Mouse (Mus musculus): ENCODE data around the gene Gnao1. TPM values are rescaled to one million over a fixed set of nuclear protein-coding genes. Genes with fewer than 3 reads are reported as not detected.

The Gnao1 gene
- total and polyA plus RNA-seq, 2 experiments, result under 0.01 to 0.26 TPM

DNA sequence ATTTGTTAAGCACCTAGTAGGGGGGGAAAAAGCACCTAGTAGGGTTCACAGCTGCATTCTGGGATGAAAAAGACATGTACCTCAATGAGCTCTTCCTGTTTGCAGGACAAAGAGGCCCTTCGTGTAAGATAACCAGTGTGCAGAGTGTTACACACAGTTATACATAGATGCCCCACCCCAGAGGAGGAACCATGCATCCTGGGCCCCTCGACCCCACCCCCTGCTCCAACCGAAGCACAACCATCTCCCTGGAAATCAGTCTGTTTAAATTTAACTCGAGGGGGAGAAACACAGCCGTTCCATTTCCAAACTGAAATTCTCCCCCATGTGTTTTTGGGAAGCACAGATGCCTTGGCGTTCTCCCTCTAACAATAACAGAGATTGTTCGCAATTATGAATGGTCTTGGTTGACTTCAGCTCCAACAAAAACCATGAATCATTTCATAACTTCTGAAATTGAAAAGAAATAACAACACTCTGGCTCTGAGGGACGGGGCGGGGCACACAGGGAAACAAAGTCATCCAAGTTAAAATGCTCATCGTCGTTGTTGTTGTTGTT, 42.4 kb downstream of the Gnao1 start:
- Histone ChIP-seq H3K4me3 (ENCODE audit: insufficient read depth, low read depth, low read length) (no peak overlapping the region), H3K4me1 (ENCODE audit: control insufficient read depth, insufficient read depth, low read length) (no peaks in the 10 kb centered on the region), H3K9ac (ENCODE audit: low read depth, low read length) (no peak overlapping the region), H3K36me3 (ENCODE audit: control insufficient read depth, insufficient read depth, low read length) (no peaks in the 10 kb centered on the region), H3K79me2 (ENCODE audit: control insufficient read depth, insufficient read depth, low read length) (no peaks in the 10 kb centered on the region), H3K27ac (replicated peaks; ENCODE audit: insufficient read depth, low read depth, low read length) (no peak overlapping the region), H3K27me3 (ENCODE audit: control insufficient read depth, insufficient read depth, low read length) (no peaks in the 10 kb centered on the region)
- TF ChIP-seq POLR2A (IDR thresholded peaks at IDR 0.05; ENCODE audit: extremely low read depth, insufficient read depth, low read length) (no peak), CTCF (IDR thresholded peaks at IDR 0.05; ENCODE audit: low read depth, low read length) (no peak)
- 60% methylated on average over 11 of the region's 11 CpGs for WGBS
- no peak for DNase-seq (ENCODE audit: extremely low read depth, low read depth, low spot score)

DNA sequence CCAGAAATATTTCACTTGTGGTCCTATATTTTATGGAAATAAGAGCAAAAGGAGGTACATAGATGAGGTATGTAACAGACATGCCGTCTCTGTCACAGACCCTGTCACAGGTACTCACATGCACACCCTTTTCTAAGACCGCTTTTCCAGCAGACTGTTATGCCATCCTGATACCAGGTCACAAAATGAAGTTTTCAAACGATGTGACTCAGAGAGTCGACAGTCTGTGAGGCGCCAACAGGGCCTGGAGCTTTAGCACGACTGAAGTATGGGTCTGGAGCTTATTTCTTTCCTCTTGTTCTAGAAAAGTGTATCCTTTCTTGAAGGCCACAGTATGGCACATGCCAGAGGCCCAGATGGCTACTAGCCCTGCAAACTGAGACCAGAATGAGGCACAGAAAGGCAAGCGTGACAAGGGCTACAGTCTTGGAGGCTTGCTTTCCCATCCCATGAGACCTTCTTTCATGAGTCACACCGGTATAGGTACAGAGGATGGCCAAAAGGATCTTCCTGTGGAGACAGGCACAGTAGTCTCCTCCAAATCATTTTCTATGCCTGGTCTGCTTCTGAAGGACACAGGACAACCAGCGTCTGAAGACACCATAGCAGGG, 43.2 kb downstream of the Gnao1 start:
- 83% methylated on average over 9 of the region's 9 CpGs for WGBS
- H3K36me3 ChIP-seq (ENCODE audit: control insufficient read depth, insufficient read depth, low read length), result no peaks in the 10 kb centered on the region
- H3K4me3 ChIP-seq (ENCODE audit: insufficient read depth, low read depth, low read length), result no peak overlapping the region
- H3K27ac ChIP-seq (replicated peaks; ENCODE audit: insufficient read depth, low read depth, low read length), result no peak overlapping the region
- DNase-seq (ENCODE audit: extremely low read depth, low read depth, low spot score), result no peak
- no peak overlapping the region for H3K9ac ChIP-seq (ENCODE audit: low read depth, low read length)
- no peaks in the 10 kb centered on the region for H3K4me1 ChIP-seq (ENCODE audit: control insufficient read depth, insufficient read depth, low read length)
- H3K79me2 ChIP-seq (ENCODE audit: control insufficient read depth, insufficient read depth, low read length), result no peaks in the 10 kb centered on the region
- H3K27me3 ChIP-seq (ENCODE audit: control insufficient read depth, insufficient read depth, low read length), result no peaks in the 10 kb centered on the region
- TF ChIP-seq CTCF (IDR thresholded peaks at IDR 0.05; ENCODE audit: low read depth, low read length) (no peak), POLR2A (IDR thresholded peaks at IDR 0.05; ENCODE audit: extremely low read depth, insufficient read depth, low read length) (no peak)

DNA sequence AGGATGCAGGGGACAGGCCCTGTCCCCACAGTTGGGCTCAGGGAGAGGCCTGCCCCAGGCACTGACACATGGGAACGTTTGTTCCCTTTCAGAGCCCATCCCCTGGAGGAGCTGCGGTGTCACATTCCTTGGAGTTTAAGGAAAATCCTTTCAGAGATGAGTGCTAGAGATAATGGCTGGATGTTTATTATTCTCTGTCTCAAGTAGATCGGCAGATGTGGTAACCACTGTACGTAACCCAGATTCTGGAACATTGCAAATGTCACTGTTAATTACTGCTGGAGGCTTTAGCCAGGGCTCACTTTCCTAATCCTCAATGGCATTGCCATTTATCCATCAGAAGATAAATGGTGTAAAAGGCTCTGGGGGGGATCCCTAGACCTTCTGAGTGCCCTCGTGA, 44.9 kb downstream of the Gnao1 start:
- Histone ChIP-seq H3K4me3 (ENCODE audit: insufficient read depth, low read depth, low read length) (no peak overlapping the region), H3K4me1 (ENCODE audit: control insufficient read depth, insufficient read depth, low read length) (no peaks in the 10 kb centered on the region), H3K27ac (replicated peaks; ENCODE audit: insufficient read depth, low read depth, low read length) (no peak overlapping the region), H3K36me3 (ENCODE audit: control insufficient read depth, insufficient read depth, low read length) (no peaks in the 10 kb centered on the region), H3K79me2 (ENCODE audit: control insufficient read depth, insufficient read depth, low read length) (no peaks in the 10 kb centered on the region), H3K27me3 (ENCODE audit: control insufficient read depth, insufficient read depth, low read length) (no peaks in the 10 kb centered on the region), H3K9ac (ENCODE audit: low read depth, low read length) (no peak overlapping the region)
- WGBS, result 57% methylated on average over 5 of the region's 5 CpGs
- TF ChIP-seq CTCF (IDR thresholded peaks at IDR 0.05; ENCODE audit: low read depth, low read length), result no peak
- no peak for TF ChIP-seq POLR2A (IDR thresholded peaks at IDR 0.05; ENCODE audit: extremely low read depth, insufficient read depth, low read length)
- no peak for DNase-seq (ENCODE audit: extremely low read depth, low read depth, low spot score)

DNA sequence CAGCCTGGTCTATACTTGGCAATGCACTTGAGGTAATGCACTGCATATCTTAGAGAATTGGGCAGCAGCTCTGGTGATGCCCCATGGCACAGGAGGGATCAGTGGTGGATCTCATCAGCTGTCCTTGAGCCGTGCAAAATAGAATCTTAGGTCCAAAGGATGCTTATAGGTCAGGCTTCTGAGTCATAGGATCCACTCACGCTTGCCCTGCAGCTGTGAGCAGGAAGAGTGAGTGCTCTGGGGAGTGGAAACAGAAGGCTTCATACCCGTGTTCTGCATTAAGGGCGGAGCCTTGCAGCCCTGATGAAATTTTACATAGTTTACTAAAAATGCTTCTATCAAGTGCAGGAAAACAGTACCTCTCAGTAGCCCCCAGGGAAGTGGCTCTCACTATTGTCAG, 45.5 kb downstream of the Gnao1 start:
- H3K9ac ChIP-seq (ENCODE audit: low read depth, low read length), result no peak overlapping the region
- H3K36me3 ChIP-seq (ENCODE audit: control insufficient read depth, insufficient read depth, low read length), result no peaks in the 10 kb centered on the region
- H3K27me3 ChIP-seq (ENCODE audit: control insufficient read depth, insufficient read depth, low read length), result no peaks in the 10 kb centered on the region
- WGBS, result 75% methylated on average over 4 of the region's 4 CpGs
- H3K4me3 ChIP-seq (ENCODE audit: insufficient read depth, low read depth, low read length), result no peak overlapping the region
- TF ChIP-seq POLR2A (IDR thresholded peaks at IDR 0.05; ENCODE audit: extremely low read depth, insufficient read depth, low read length), result no peak
- no peak for TF ChIP-seq CTCF (IDR thresholded peaks at IDR 0.05; ENCODE audit: low read depth, low read length)
- no peak overlapping the region for H3K27ac ChIP-seq (replicated peaks; ENCODE audit: insufficient read depth, low read depth, low read length)
- H3K4me1 ChIP-seq (ENCODE audit: control insufficient read depth, insufficient read depth, low read length), result no peaks in the 10 kb centered on the region
- H3K79me2 ChIP-seq (ENCODE audit: control insufficient read depth, insufficient read depth, low read length), result no peaks in the 10 kb centered on the region
- no peak for DNase-seq (ENCODE audit: extremely low read depth, low read depth, low spot score)

- TF ChIP-seq CTCF (IDR thresholded peaks at IDR 0.05; ENCODE audit: low read depth, low read length) (no peak), POLR2A (IDR thresholded peaks at IDR 0.05; ENCODE audit: extremely low read depth, insufficient read depth, low read length) (no peak)
- no peak overlapping the region for H3K4me3 ChIP-seq (ENCODE audit: insufficient read depth, low read depth, low read length)
- H3K27me3 ChIP-seq (ENCODE audit: control insufficient read depth, insufficient read depth, low read length), result no peaks in the 10 kb centered on the region
- no peaks in the 10 kb centered on the region for H3K4me1 ChIP-seq (ENCODE audit: control insufficient read depth, insufficient read depth, low read length)
- no peak overlapping the region for H3K9ac ChIP-seq (ENCODE audit: low read depth, low read length)
- no peak overlapping the region for H3K27ac ChIP-seq (replicated peaks; ENCODE audit: insufficient read depth, low read depth, low read length)
- no peaks in the 10 kb centered on the region for H3K79me2 ChIP-seq (ENCODE audit: control insufficient read depth, insufficient read depth, low read length)
- DNase-seq (ENCODE audit: extremely low read depth, low read depth, low spot score), result no peak
- H3K36me3 ChIP-seq (ENCODE audit: control insufficient read depth, insufficient read depth, low read length), result no peaks in the 10 kb centered on the region
- 83% methylated on average over 4 of the region's 4 CpGs for WGBS
Measured at GRCm38 (mm10) chr8:93857144-93857543, 47.4 kb downstream of the Gnao1 start.

DNA sequence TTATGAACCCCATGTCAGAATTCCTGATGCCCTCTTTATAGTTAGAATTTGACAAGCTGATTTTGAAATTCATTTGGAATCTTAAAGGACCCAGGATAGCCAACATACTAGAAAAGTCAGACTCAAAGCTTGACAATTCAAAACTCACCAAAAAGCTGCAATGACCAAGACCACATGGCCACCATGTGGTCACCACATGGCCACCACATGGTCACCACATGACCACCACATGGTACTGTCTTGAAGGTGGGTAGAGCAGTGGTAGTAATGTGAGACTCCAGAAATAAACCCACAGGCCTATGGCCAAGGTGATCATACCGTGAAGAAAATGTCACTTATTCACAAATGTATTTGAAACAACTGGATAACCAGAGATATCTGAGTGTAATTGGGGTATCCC, 48.5 kb downstream of the Gnao1 start:
- Histone ChIP-seq H3K9ac (ENCODE audit: low read depth, low read length) (no peak overlapping the region), H3K27me3 (ENCODE audit: control insufficient read depth, insufficient read depth, low read length) (no peaks in the 10 kb centered on the region), H3K79me2 (ENCODE audit: control insufficient read depth, insufficient read depth, low read length) (no peaks in the 10 kb centered on the region), H3K36me3 (ENCODE audit: control insufficient read depth, insufficient read depth, low read length) (no peaks in the 10 kb centered on the region), H3K4me3 (ENCODE audit: insufficient read depth, low read depth, low read length) (no peak overlapping the region), H3K27ac (replicated peaks; ENCODE audit: insufficient read depth, low read depth, low read length) (no peak overlapping the region), H3K4me1 (ENCODE audit: control insufficient read depth, insufficient read depth, low read length) (no peaks in the 10 kb centered on the region)
- no peak for TF ChIP-seq POLR2A (IDR thresholded peaks at IDR 0.05; ENCODE audit: extremely low read depth, insufficient read depth, low read length)
- TF ChIP-seq CTCF (IDR thresholded peaks at IDR 0.05; ENCODE audit: low read depth, low read length), result no peak
- WGBS, result 95% methylated on average over 1 of the region's 1 CpGs
- no peak for DNase-seq (ENCODE audit: extremely low read depth, low read depth, low spot score)

Measured in liver, adult 2 months (tissue).